Mouse (Mus musculus) olfactory bulb, adult 2 months (tissue): ENCODE data around the gene Cacna1d.

Experiments
- CTCF ChIP-seq: fragments of 200-500 bp; IDR thresholded peaks from 2 replicates; pipeline ENCODE4 v1.5.1; 2012; ENCODE audit warnings: low read depth, mild to moderate bottlenecking, low read length, moderate library complexity; ENCODE audit not compliant: insufficient read depth
- POLR2A ChIP-seq: fragments of 200-500 bp; IDR thresholded peaks from 2 replicates; pipeline ENCODE4 v1.6.1; 2012; ENCODE audit warnings: mild to moderate bottlenecking, low read depth, low read length, moderate library complexity; ENCODE audit not compliant: insufficient read depth

DNA sequence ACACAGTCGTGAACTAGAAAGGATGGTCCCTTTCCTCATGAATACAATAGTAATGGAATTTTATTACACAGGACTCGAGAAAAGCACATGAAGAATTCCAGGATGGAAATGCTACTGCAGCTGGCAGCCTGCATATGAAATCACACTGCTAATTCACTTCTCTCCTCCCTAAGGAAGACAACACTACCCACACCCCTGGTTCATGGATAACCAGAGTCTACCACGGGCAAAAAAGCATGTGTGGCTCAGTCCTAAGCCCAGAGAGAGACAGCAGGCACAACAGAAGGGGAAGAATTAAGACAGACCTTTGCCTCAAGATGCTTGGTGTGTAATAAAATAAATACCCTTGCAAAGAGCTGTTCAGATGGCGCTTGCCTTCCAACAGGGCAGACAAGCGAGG lies 218.7 kb downstream of the Cacna1d start:
- TF ChIP-seq POLR2A = no peak
- no peak for TF ChIP-seq CTCF
